Mouse (Mus musculus) heart, embryonic 13.5 days (tissue): ENCODE measurements around the gene Cabp2. TPM values are rescaled to one million over a fixed set of nuclear protein-coding genes. Genes with fewer than 3 reads are reported as not detected.

Experiments
- polyA plus RNA-seq: library from polyadenylated mRNA; unstranded; fragments of >200 nt; fragmentation: Nextera tagmentation; extraction: Ambion mirVana; gene quantifications from 2 replicates; pipeline ENCODE4 v1.2.1, GENCODE M21; 2015

Gene Cabp2
- polyA plus RNA-seq, 1 experiment from 2014 or later = not detected

Other genes starting within 250 kb of the Cabp2 start
- gene Chka, start 229.8 kb upstream of the Cabp2 start, polyA plus RNA-seq = 22.6 and 23.5 TPM in 2 replicates
- 22.7 and 25.1 TPM in 2 replicates for gene Tcirg1, start 174.4 kb upstream of the Cabp2 start, polyA plus RNA-seq
- 361 and 400 TPM in 2 replicates for gene Ndufs8, start 168.8 kb upstream of the Cabp2 start, polyA plus RNA-seq
- gene Aldh3b1, start 151.8 kb upstream of the Cabp2 start, polyA plus RNA-seq = 2.2 and 2.3 TPM in 2 replicates
- 12.4 and 13.6 TPM in 2 replicates for gene Unc93b1, start 146.4 kb upstream of the Cabp2 start, polyA plus RNA-seq
- gene Aldh3b3, start 122.9 kb upstream of the Cabp2 start, polyA plus RNA-seq = not detected in 2 replicates
- 0.06 TPM in 1 of 2 replicates, not detected in the other for gene Aldh3b2, start 109.2 kb upstream of the Cabp2 start, polyA plus RNA-seq
- 10.4 and 10.8 TPM in 2 replicates for gene Acy3, start 95.0 kb upstream of the Cabp2 start, polyA plus RNA-seq
- gene Tbx10, start 88.8 kb upstream of the Cabp2 start, polyA plus RNA-seq = not detected in 2 replicates
- gene Nudt8, start 81.0 kb upstream of the Cabp2 start, polyA plus RNA-seq = 51.7 and 60.0 TPM in 2 replicates
- gene Gm49405, start 81.0 kb upstream of the Cabp2 start, polyA plus RNA-seq = 4.1 and 5.4 TPM in 2 replicates
- gene Doc2g, start 78.3 kb upstream of the Cabp2 start, polyA plus RNA-seq = 80.5 and 99.3 TPM in 2 replicates
- 407 and 462 TPM in 2 replicates for gene Ndufv1, start 68.8 kb upstream of the Cabp2 start, polyA plus RNA-seq
- gene Gstp1, start 43.6 kb upstream of the Cabp2 start, polyA plus RNA-seq = 380 and 421 TPM in 2 replicates
- 5.1 and 5.9 TPM in 2 replicates for gene Gstp2, start 35.6 kb upstream of the Cabp2 start, polyA plus RNA-seq
- gene Gstp3, start 22.0 kb upstream of the Cabp2 start, polyA plus RNA-seq = 0.29 and 0.61 TPM in 2 replicates
- 64.5 and 64.9 TPM in 2 replicates for gene Cdk2ap2, start 15.6 kb downstream of the Cabp2 start, polyA plus RNA-seq
- gene Pitpnm1, start 18.4 kb downstream of the Cabp2 start, polyA plus RNA-seq = 18.2 and 21.8 TPM in 2 replicates
- 84.3 and 96.3 TPM in 2 replicates for gene Aip, start 44.3 kb downstream of the Cabp2 start, polyA plus RNA-seq
- gene Gpr152, start 58.2 kb downstream of the Cabp2 start, polyA plus RNA-seq = not detected in 2 replicates
- gene Cabp4, start 62.5 kb downstream of the Cabp2 start, polyA plus RNA-seq = not detected in 2 replicates
- gene Coro1b, start 67.0 kb downstream of the Cabp2 start, polyA plus RNA-seq = 107 and 122 TPM in 2 replicates
- 1.2 and 1.4 TPM in 2 replicates for gene Ptprcap, start 72.0 kb downstream of the Cabp2 start, polyA plus RNA-seq
- 46.0 and 47.1 TPM in 2 replicates for gene Rps6kb2, start 81.8 kb downstream of the Cabp2 start, polyA plus RNA-seq
- 4.4 and 5.0 TPM in 2 replicates for gene Carns1, start 93.9 kb downstream of the Cabp2 start, polyA plus RNA-seq
- 2.0 and 2.7 TPM in 2 replicates for gene Tbc1d10c, start 109.7 kb downstream of the Cabp2 start, polyA plus RNA-seq
- gene Ppp1ca, start 110.5 kb downstream of the Cabp2 start, polyA plus RNA-seq = 642 and 729 TPM in 2 replicates
- gene Rad9a, start 120.1 kb downstream of the Cabp2 start, polyA plus RNA-seq = 21.3 and 22.2 TPM in 2 replicates
- 1.1 and 1.9 TPM in 2 replicates for gene Clcf1, start 132.7 kb downstream of the Cabp2 start, polyA plus RNA-seq
- not detected in 2 replicates for gene AC109138.7, start 132.8 kb downstream of the Cabp2 start, polyA plus RNA-seq
- 19.9 and 23.5 TPM in 2 replicates for gene Pold4, start 150.3 kb downstream of the Cabp2 start, polyA plus RNA-seq
- 5.0 and 6.7 TPM in 2 replicates for gene Ssh3, start 187.6 kb downstream of the Cabp2 start, polyA plus RNA-seq
- 1.0 and 1.6 TPM in 2 replicates for gene Ankrd13d, start 201.6 kb downstream of the Cabp2 start, polyA plus RNA-seq
- gene Grk2, start 224.6 kb downstream of the Cabp2 start, polyA plus RNA-seq = 9.4 and 12.9 TPM in 2 replicates